Mouse (Mus musculus): ENCODE data around the gene Dtl. TPM values are rescaled to one million over a fixed set of nuclear protein-coding genes. Genes with fewer than 3 reads are reported as not detected.

Dtl gene
- polyA plus RNA-seq, 1 experiment from 2014 or later: 87.8 TPM

GRCm38 (mm10) chr1:191570415-191570814 lies 4.9 kb downstream of the Dtl start:
- WGBS: 95% methylated on average over 3 of the region's 3 CpGs
- no peak overlapping the region for H3K4me3 ChIP-seq
- H3K9me3 ChIP-seq (replicated peaks): no peaks in the 10 kb centered on the region
- peaks cover 61% of the 10 kb centered on the region for H3K36me3 ChIP-seq
- DNase-seq (ENCODE audit: low spot score): no peak
- peaks cover 22% of the 10 kb centered on the region for H3K4me1 ChIP-seq
- no peak overlapping the region for H3K27ac ChIP-seq (replicated peaks)
- H3K27me3 ChIP-seq (ENCODE audit: low read depth, poor library complexity, severe bottlenecking): no peaks in the 10 kb centered on the region

GRCm38 (mm10) chr1:191569625-191570024 lies 5.7 kb downstream of the Dtl start:
- H3K4me3 ChIP-seq: no peak overlapping the region
- peaks cover 68% of the 10 kb centered on the region for H3K36me3 ChIP-seq
- H3K9me3 ChIP-seq (replicated peaks): no peaks in the 10 kb centered on the region
- 93% methylated on average over 2 of the region's 2 CpGs for WGBS
- peaks cover 22% of the 10 kb centered on the region for H3K4me1 ChIP-seq
- no peak for DNase-seq (ENCODE audit: low spot score)
- H3K27ac ChIP-seq (replicated peaks): no peak overlapping the region
- no peaks in the 10 kb centered on the region for H3K27me3 ChIP-seq (ENCODE audit: low read depth, poor library complexity, severe bottlenecking)

GRCm38 (mm10) chr1:191567859-191568258 lies 7.5 kb downstream of the Dtl start:
- no peak for DNase-seq (ENCODE audit: low spot score)

GRCm38 (mm10) chr1:191562823-191563365 lies 12.4 kb downstream of the Dtl start:
- H3K27me3 ChIP-seq (ENCODE audit: low read depth, poor library complexity, severe bottlenecking): no peaks in the 10 kb centered on the region
- no peaks in the 10 kb centered on the region for H3K9me3 ChIP-seq (replicated peaks)
- no peak for DNase-seq (ENCODE audit: low spot score)
- H3K4me1 ChIP-seq: no peaks in the 10 kb centered on the region
- WGBS: 79% methylated on average over 6 of the region's 6 CpGs
- H3K36me3 ChIP-seq: peaks cover 87% of the 10 kb centered on the region
- H3K27ac ChIP-seq (replicated peaks): no peak overlapping the region
- no peak overlapping the region for H3K4me3 ChIP-seq

More at GRCm38 (mm10) chr1:191567859-191568258, 7.5 kb downstream of the Dtl start:
- Histone ChIP-seq H3K9me3 (replicated peaks) (no peaks in the 10 kb centered on the region), H3K4me3 (no peak overlapping the region), H3K27me3 (ENCODE audit: low read depth, poor library complexity, severe bottlenecking) (no peaks in the 10 kb centered on the region), H3K4me1 (peaks cover 9% of the 10 kb centered on the region), H3K27ac (replicated peaks) (no peak overlapping the region), H3K36me3 (peaks cover 84% of the 10 kb centered on the region)
- 86% methylated on average over 1 of the region's 1 CpGs for WGBS

- H3K27ac ChIP-seq (replicated peaks): no peak overlapping the region
- H3K27me3 ChIP-seq (ENCODE audit: low read depth, poor library complexity, severe bottlenecking): no peaks in the 10 kb centered on the region
- 91% methylated on average over 5 of the region's 5 CpGs for WGBS
- no peaks in the 10 kb centered on the region for H3K9me3 ChIP-seq (replicated peaks)
- no peak overlapping the region for H3K4me3 ChIP-seq
- no peaks in the 10 kb centered on the region for H3K4me1 ChIP-seq
- no peak for DNase-seq (ENCODE audit: low spot score)
- H3K36me3 ChIP-seq: peaks cover 89% of the 10 kb centered on the region
These were observed 15.6 kb downstream of the Dtl start for GRCm38 (mm10) chr1:191559779-191560178.

GRCm38 (mm10) chr1:191557109-191557508 lies 18.2 kb downstream of the Dtl start:
- peaks cover 94% of the 10 kb centered on the region for H3K36me3 ChIP-seq
- H3K4me3 ChIP-seq: no peak overlapping the region
- WGBS: 89% methylated on average over 8 of the region's 8 CpGs
- DNase-seq (ENCODE audit: low spot score): no peak
- H3K9me3 ChIP-seq (replicated peaks): no peaks in the 10 kb centered on the region
- H3K27ac ChIP-seq (replicated peaks): no peak overlapping the region
- H3K27me3 ChIP-seq (ENCODE audit: low read depth, poor library complexity, severe bottlenecking): no peaks in the 10 kb centered on the region
- no peaks in the 10 kb centered on the region for H3K4me1 ChIP-seq

- no peaks in the 10 kb centered on the region for H3K4me1 ChIP-seq
- no peak overlapping the region for H3K27ac ChIP-seq (replicated peaks)
- no peak for DNase-seq (ENCODE audit: low spot score)
- H3K27me3 ChIP-seq (ENCODE audit: low read depth, poor library complexity, severe bottlenecking): no peaks in the 10 kb centered on the region
- H3K4me3 ChIP-seq: no peak overlapping the region
- peaks cover 93% of the 10 kb centered on the region for H3K36me3 ChIP-seq
- whole genome bisulfite sequencing: 87% methylated on average over 4 of the region's 4 CpGs
- no peaks in the 10 kb centered on the region for H3K9me3 ChIP-seq (replicated peaks)
These were observed 24.6 kb downstream of the Dtl start for GRCm38 (mm10) chr1:191550786-191551185.

- Histone ChIP-seq H3K27ac (replicated peaks) (no peak overlapping the region), H3K27me3 (ENCODE audit: low read depth, poor library complexity, severe bottlenecking) (no peaks in the 10 kb centered on the region), H3K4me1 (no peaks in the 10 kb centered on the region), H3K9me3 (replicated peaks) (no peaks in the 10 kb centered on the region), H3K4me3 (no peak overlapping the region), H3K36me3 (peaks cover 99% of the 10 kb centered on the region)
- DNase-seq (ENCODE audit: low spot score): no peak
- 91% methylated on average over 3 of the region's 3 CpGs for WGBS
These were observed 31.6 kb downstream of the Dtl start for GRCm38 (mm10) chr1:191543747-191544146.

GRCm38 (mm10) chr1:191541619-191542018 lies 33.7 kb downstream of the Dtl start:
- DNase-seq (ENCODE audit: low spot score): no peak
- Histone ChIP-seq H3K27me3 (ENCODE audit: low read depth, poor library complexity, severe bottlenecking) (no peaks in the 10 kb centered on the region), H3K9me3 (replicated peaks) (no peaks in the 10 kb centered on the region), H3K4me3 (no peak overlapping the region), H3K27ac (replicated peaks) (no peak overlapping the region), H3K36me3 (peaks cover 99% of the 10 kb centered on the region), H3K4me1 (peaks cover 4% of the 10 kb centered on the region; the same call in 1 of the 2 replicates)
- 88% methylated on average over 4 of the region's 4 CpGs for WGBS

GRCm38 (mm10) chr1:191541014-191541413 lies 34.3 kb downstream of the Dtl start:
- Histone ChIP-seq H3K9me3 (replicated peaks) (no peaks in the 10 kb centered on the region), H3K27me3 (ENCODE audit: low read depth, poor library complexity, severe bottlenecking) (no peaks in the 10 kb centered on the region), H3K36me3 (peaks cover 99% of the 10 kb centered on the region), H3K4me3 (no peak overlapping the region), H3K4me1 (peaks cover 4% of the 10 kb centered on the region; the same call in 1 of the 2 replicates), H3K27ac (replicated peaks) (no peak overlapping the region)
- 92% methylated on average over 9 of the region's 9 CpGs for WGBS
- DNase-seq (ENCODE audit: low spot score): no peak

- Histone ChIP-seq H3K27ac (replicated peaks) (no peak overlapping the region), H3K27me3 (ENCODE audit: low read depth, poor library complexity, severe bottlenecking) (no peaks in the 10 kb centered on the region), H3K9me3 (replicated peaks) (no peaks in the 10 kb centered on the region), H3K4me3 (no peak overlapping the region), H3K4me1 (peaks cover 4% of the 10 kb centered on the region; the same call in 1 of the 2 replicates), H3K36me3 (peaks cover 99% of the 10 kb centered on the region)
- 97% methylated on average over 2 of the region's 2 CpGs for WGBS
- no peak for DNase-seq (ENCODE audit: low spot score)
These were observed 35.0 kb downstream of the Dtl start for GRCm38 (mm10) chr1:191540300-191540699.

GRCm38 (mm10) chr1:191534896-191535295 lies 40.4 kb downstream of the Dtl start:
- WGBS: 64% methylated on average over 2 of the region's 2 CpGs
- DNase-seq (ENCODE audit: low spot score): no peak
- peaks cover 73% of the 10 kb centered on the region for H3K36me3 ChIP-seq

GRCm38 (mm10) chr1:191531023-191531422 lies 44.3 kb downstream of the Dtl start:
- DNase-seq (ENCODE audit: low spot score): no peak
- Histone ChIP-seq H3K9me3 (replicated peaks) (no peaks in the 10 kb centered on the region), H3K4me1 (no peaks in the 10 kb centered on the region), H3K27me3 (ENCODE audit: low read depth, poor library complexity, severe bottlenecking) (no peaks in the 10 kb centered on the region), H3K4me3 (no peak overlapping the region), H3K27ac (replicated peaks) (no peak overlapping the region), H3K36me3 (peaks cover 34% of the 10 kb centered on the region)
- WGBS: 41% methylated on average over 1 of the region's 1 CpGs

More at GRCm38 (mm10) chr1:191534896-191535295, 40.4 kb downstream of the Dtl start:
- no peak overlapping the region for H3K27ac ChIP-seq (replicated peaks)
- no peaks in the 10 kb centered on the region for H3K9me3 ChIP-seq (replicated peaks)
- no peaks in the 10 kb centered on the region for H3K27me3 ChIP-seq (ENCODE audit: low read depth, poor library complexity, severe bottlenecking)
- H3K4me1 ChIP-seq: peaks cover 4% of the 10 kb centered on the region; the same call in 1 of the 2 replicates
- no peak overlapping the region for H3K4me3 ChIP-seq
